Mouse (Mus musculus): ENCODE data around the gene Olfr958.

The Olfr958 gene

GRCm38 (mm10) chr9:39553946-39554345 lies at the start of gene Olfr958:
TSS of gene Olfr958 (minus strand) at chr9:39554054.
- no peak for DNase-seq

DNA sequence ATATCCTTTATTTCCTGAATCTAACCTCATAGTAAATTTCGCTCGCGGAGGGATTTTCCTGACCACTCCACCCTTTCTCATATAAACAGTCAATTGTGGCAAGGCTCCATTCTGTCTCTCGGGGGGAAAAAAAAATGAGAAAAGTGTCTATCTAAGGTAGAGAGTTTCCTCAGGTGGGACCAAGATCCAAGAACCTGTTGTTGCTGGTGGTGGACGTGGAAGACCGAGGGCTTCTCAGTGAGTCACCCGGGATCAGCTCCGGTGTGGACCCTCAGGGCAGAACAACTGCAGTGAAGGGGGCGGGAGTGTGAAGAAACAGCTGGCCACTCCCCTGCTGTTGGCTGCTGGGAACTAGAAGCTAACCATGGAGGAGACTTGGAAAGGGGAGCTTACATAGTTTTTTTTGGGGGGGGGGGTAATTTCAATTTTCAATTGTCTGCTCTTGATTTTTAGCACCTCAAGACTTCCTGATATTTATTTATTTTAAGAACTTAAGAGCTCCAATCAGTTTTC lies 49.5 kb upstream of the Olfr958 start:
- no peak for DNase-seq

DNA sequence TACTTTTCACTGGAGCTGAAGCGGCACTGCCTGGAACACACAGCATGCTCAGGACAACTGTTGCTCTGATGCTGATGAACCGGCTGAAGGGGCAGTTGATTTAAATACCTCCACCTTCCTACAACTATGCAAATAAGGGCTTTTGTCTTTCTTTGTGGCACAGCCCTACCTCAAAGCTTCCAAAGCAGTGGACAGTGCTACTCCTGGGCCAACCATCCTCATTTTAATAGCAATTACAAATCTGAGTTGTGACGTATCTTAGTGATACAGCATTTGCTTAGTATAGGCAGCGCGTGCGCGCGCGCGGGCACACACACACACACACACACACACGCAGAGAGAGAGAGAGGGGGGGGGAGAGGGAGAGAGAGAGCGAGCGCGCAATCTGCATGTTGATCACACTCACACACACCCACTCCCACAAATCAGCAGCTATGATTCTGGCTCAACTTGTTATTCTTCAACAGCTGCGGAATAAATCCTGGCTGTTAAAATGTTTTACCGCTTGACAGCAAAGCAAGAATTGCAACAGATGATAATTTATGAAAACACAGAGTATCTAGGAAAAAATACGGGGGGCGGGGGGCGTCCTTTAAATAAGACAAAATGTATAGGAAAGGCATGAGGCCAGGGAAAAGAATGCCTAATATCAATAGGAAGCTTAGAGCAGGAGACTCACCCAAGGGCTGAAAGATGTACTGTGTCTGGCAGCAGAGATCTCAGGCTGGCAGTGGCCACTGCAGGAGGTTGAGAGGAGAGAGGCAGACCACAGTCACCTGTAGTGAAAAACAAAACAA lies 48.9 kb upstream of the Olfr958 start:
- peak; percentile 18 for DNase-seq

GRCm38 (mm10) chr9:39577050-39577449 lies 23.2 kb upstream of the Olfr958 start:
- no peak for DNase-seq

GRCm38 (mm10) chr9:39575469-39575868 lies 21.6 kb upstream of the Olfr958 start, which contains the start of gene Olfr959:
TSS of gene Olfr959 (minus strand) at chr9:39575569.
- no peak for DNase-seq

GRCm38 (mm10) chr9:39558349-39558647 lies 4.4 kb upstream of the Olfr958 start:
- no peak for DNase-seq

GRCm38 (mm10) chr9:39557529-39558348 lies 3.9 kb upstream of the Olfr958 start:
- DNase-seq: peak; percentile 20

DNA sequence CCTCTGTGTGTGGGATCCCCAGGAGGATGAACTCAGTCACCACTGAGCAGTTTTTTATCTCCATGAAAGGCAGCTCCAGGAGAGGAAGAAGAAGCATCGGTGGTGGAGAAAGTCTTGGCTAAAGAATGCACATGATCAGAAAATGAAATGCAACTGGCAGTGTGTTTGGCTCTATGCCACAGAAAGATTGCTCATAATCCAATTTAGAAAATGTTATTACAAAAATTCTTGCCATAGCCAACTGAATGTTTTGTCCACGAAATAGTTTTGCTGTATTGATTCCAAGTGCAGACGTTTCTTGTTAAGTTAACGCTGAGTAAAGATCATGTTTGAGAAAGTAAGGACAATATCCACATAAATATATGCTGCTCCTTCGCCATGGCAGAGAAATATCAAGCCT lies 3.0 kb downstream of the Olfr958 start:
- no peak for DNase-seq

DNA sequence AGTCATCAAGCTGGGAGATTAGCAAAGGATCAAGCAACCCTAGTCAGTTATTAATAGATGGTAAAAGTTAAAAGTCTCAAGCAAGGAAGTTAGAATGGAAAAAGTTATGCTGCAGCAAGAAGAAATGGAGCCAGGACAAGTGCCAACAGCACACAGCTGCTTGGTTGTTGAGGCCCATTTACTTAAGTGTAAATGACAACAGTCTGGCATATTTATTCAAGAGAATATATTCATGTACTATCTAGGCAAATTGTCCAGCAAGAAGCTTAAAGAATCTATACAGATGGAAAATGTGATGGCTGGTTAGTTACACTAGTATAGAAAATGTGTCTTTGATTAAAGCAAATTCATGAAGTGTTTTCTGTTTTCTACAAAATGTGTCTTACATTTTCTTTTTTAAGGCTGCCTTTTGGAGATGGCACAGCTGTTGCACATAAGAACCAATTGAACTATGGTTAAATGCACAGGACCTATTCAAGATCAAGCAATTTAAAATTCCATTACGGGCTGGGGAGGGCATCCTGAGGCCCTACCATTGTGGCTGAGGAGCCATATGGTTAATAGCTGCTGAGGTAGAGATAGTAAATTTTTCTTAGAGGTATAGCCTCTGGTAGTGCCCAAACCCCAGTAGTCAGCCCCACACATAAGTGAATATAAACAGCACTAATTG lies 30.1 kb downstream of the Olfr958 start:
- no peak for DNase-seq

DNA sequence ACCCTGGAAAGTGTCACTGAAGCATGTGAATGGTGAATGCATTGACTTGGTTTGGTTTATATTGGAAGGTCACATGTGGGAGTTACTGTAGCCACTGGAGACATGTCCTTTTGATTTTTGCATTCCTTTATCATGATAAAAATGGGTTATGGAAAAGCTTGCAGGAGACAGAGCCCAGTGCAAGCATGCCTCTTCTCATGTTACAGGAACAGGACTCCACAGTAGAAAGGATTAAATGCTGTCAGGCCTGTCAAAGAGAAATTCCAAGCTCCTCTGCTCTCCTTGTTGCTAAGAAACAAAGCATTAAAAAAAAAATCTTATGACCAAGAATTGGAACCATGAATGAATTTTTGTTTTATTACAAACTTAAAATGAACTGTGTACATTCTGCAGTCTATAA lies 35.3 kb downstream of the Olfr958 start:
- no peak for DNase-seq

GRCm38 (mm10) chr9:39515531-39515930 lies 38.3 kb downstream of the Olfr958 start, which contains the start of gene Olfr957:
TSS of gene Olfr957 (minus strand) at chr9:39515809.
- no peak for DNase-seq

DNA sequence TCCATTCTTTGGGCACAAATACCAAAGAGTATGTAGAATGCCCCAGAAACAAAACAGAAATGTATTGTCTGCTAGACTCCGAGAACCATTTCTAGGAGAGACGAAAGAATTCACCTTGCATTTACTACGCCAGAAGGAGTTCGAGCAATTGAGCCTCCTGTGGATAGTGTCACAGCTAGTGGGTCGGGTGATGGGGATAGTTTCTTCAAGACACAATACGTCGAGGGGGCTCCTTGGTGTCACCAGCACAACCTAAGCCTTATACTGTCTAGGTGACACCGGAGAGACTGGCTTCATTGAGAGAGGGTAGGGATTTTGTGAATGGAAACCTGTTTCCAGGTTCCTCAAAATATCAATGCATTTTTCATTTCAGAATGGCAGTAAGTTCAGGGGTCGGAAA lies 44.4 kb downstream of the Olfr958 start:
- no peak for DNase-seq

DNA sequence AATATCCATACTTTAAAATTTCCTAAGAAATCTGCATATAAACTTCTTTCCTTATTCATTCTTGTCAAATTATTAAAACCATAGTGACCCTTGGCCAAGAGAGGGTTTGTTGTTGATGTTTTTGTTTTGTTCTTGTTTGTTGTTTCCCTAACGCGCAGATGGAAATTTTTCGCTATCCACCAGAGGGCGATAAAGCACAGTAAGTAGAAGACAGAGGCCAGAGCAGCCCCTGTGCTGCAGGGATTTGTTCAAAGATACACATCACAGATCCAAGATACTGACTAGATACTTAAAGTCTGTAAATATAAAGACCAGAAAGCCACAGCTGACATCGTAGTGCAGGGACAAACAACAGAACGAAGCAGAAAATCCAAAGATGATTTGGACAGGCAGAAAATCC lies 44.9 kb downstream of the Olfr958 start:
- peak; percentile 21 for DNase-seq

Measured in right cerebral cortex, postnatal 25 days (tissue).